Comparison of ENCODE assay signal across 21 mouse cellular contexts in the genomic region with DNA sequence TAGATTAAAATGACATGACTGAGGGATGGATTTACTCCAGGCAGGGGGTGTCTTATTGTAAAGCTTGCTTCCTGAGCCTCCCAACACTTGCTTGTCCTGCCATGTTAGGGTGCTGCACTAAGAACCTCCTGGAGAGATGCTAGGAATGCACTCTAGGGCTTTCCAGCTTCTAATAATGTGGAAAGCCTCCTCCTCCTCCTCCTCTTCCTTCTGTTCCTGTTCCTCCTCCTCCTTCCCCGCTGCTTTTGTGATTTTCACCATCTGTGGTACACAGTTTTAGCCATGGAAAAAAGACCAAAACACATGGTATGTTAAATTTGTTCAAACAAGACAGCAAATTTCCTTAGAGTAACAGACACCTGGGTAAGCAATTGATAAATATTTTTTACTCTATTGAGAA. TPM values are rescaled to one million over a fixed set of nuclear protein-coding genes. Genes with fewer than 3 reads are reported as not detected.
DNase-seq lines count a peak whose midpoint lies in the region; ATAC-seq and TF ChIP-seq lines count a peak whose summit lies in the region.
"Had no signal": no experiment of that assay in that cellular context is flagged by ENCODE, and none has a peak within 500 bp of the region (broad histone marks: within the 10 kb centered on the region; RNA-seq: fewer than 3 reads in every experiment).

No protein-coding gene starts in this region.

- no peak overlapping the region for H3K27ac ChIP-seq in layer of hippocampus, adult 2 months
- H3K27ac ChIP-seq: embryonic facial prominence, embryonic 10.5 days; embryonic facial prominence, embryonic 12.5 days; forebrain, embryonic 13.5 days; forebrain, embryonic 15.5 days had no signal

- ATAC-seq in frontal cortex, adult (ENCODE audit: low TSS enrichment), result peak; percentile 83
- ATAC-seq: forebrain, embryonic 13.5 days; forebrain, embryonic 15.5 days; forebrain, postnatal 0 days had no signal

- no peak overlapping the region for H3K4me3 ChIP-seq in layer of hippocampus, adult 2 months
- H3K4me3 ChIP-seq: embryonic facial prominence, embryonic 10.5 days; embryonic facial prominence, embryonic 12.5 days; forebrain, embryonic 13.5 days; forebrain, embryonic 15.5 days had no signal

- TF ChIP-seq CTCF in layer of hippocampus, adult 2 months (conservative IDR thresholded peaks at IDR 0.05), result no peak

- no peak for DNase-seq in frontal cortex, postnatal 14 days (ENCODE audit: low spot score in 2 of 2)
- DNase-seq in layer of hippocampus, adult 9-11 months, result peak; percentile 5
- DNase-seq in layer of hippocampus, adult 2 months (ENCODE audit: low spot score in 2 of 2), result no peak
- DNase-seq in telencephalon, adult 2 months (ENCODE audit: low read depth, low spot score), result peak; percentile 48
- no peak for DNase-seq in urinary bladder, postnatal 4 days (ENCODE audit: low spot score in 2 of 2)
- DNase-seq: adrenal gland, adult 2 months; adrenal gland, postnatal 10 days; adrenal gland, postnatal 25 days; cerebellum, adult 11 months; cerebellum, adult 2 months; cerebellum, adult 9-10 months; cerebellum, postnatal 10 days; cerebellum, postnatal 25 days; forebrain, postnatal 0 days had no signal

RNA-seq across cellular contexts. Expression of gene Sdhaf3, which starts 30.5 kb away (rescaled TPM):
- total RNA-seq in layer of hippocampus, adult 2 months (2021), result 1 to 10 TPM; 6.4 to 6.9 TPM

RNA-seq across cellular contexts. Expression of gene Dlx5, which starts 43.4 kb away (rescaled TPM):
- 1 to 10 TPM; 4.3 to 6.1 TPM for total RNA-seq in layer of hippocampus, adult 2 months (2021)
- total RNA-seq: adrenal gland, postnatal 25 days; ES-E14; MEL had no signal

Comparison
In these comparisons a context has a peak if more than half of its experiments do, and no peak if none do; other contexts are left out.
1. DNase-seq: peak in layer of hippocampus, adult 9-11 months (single experiment) and telencephalon, adult 2 months (single experiment); none in frontal cortex, postnatal 14 days (0 of 2), layer of hippocampus, adult 2 months (0 of 2) and urinary bladder, postnatal 4 days (0 of 2).